Mouse (Mus musculus): Measurements from ENCODE around the gene Rgs13. TPM values are rescaled to one million over a fixed set of nuclear protein-coding genes. Genes with fewer than 3 reads are reported as not detected.

Gene Rgs13
- polyA plus RNA-seq, 1 experiment from 2014 or later = 4.7 TPM

DNA sequence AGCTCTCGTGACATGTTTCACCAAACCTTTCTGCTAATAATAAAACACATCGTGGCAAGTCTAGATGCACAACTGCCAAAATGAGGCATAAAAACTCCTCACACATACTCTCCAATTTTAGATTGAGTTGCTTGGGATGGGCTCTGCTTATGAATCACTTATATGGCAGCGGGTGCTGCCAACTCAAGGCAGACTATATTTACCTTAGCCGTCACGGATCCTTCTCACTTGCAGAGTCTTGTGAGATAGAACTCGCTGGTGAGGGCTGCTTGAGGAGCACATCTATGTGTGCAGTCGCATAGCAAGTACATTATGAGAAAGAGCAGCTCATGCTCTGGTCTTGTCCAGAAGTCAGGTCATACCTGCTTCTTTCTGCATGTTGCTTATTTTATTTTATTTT lies 49.2 kb downstream of the Rgs13 start:
- ATAC-seq (ENCODE audit: low FRiP score) (no peak), DNase-seq (ENCODE audit: low spot score, missing footprints) (no peak)
- Histone ChIP-seq H3K27ac (ENCODE audit: low read depth, low read length) (no peak overlapping the region), H3K9me3 (ENCODE audit: control insufficient read depth, low read length) (no peaks in the 10 kb centered on the region), H3K4me3 (ENCODE audit: low read depth, low read length) (no peak overlapping the region), H3K27me3 (ENCODE audit: control insufficient read depth, insufficient read depth, low read length) (no peaks in the 10 kb centered on the region), H3K4me1 (ENCODE audit: control insufficient read depth, insufficient read depth, low read length) (no peaks in the 10 kb centered on the region), H3K36me3 (ENCODE audit: control insufficient read depth, insufficient read depth, low read length) (no peaks in the 10 kb centered on the region), H3K4me2 (no peak overlapping the region), H3K9ac (ENCODE audit: low read length) (no peak overlapping the region)
- WGBS = 89% methylated on average over 7 of the region's 7 CpGs

DNA sequence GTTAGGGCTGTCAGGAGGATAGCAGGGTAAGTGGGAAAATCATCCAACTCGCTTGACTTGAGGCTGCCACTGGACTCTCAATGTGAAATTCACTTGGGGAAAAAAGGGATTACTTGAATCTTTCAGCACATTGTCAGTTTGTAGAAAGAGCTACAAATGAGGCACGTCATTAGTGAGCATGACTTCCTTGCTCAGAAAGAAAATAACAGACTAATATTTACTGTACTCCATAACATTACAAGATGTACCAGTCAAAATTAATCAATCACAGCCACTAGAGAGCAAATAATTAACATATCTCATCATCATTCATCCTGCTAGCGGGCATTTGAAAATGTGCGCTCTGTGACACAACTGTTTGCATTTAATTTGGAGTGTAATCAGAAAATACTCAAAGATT lies 57.1 kb downstream of the Rgs13 start:
- ATAC-seq (ENCODE audit: low FRiP score) = no peak
- 83% methylated on average over 4 of the region's 4 CpGs for WGBS

DNA sequence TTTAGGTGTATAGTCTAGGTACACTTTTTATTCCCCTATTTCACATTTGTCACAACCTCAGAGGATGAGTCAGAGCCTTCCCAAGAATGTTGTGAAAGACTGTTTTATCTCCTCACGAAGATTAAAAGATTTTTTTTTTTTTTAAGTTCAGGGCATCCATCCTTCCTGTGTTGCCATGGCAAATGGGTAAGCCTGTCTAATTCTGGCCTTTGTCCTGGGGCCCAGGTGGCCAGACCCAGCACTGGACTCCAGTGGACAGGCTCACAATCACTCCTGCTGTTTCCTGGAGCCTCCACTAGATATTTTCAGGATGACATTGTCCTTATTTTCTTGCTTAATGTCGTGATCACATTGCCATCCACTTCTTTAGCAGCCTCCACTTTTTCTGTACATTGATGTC lies 57.7 kb downstream of the Rgs13 start:
- H3K27ac ChIP-seq (ENCODE audit: low read depth, low read length) = no peak overlapping the region
- no peaks in the 10 kb centered on the region for H3K27me3 ChIP-seq (ENCODE audit: control insufficient read depth, insufficient read depth, low read length)
- ATAC-seq (ENCODE audit: low FRiP score) (no peak), DNase-seq (ENCODE audit: low spot score, missing footprints) (no peak)
- no peak overlapping the region for H3K4me2 ChIP-seq
- H3K9me3 ChIP-seq (ENCODE audit: control insufficient read depth, low read length) = no peaks in the 10 kb centered on the region
- H3K4me3 ChIP-seq (ENCODE audit: low read depth, low read length) = no peak overlapping the region
- H3K36me3 ChIP-seq (ENCODE audit: control insufficient read depth, insufficient read depth, low read length) = no peaks in the 10 kb centered on the region
- no peak overlapping the region for H3K9ac ChIP-seq (ENCODE audit: low read length)
- no peaks in the 10 kb centered on the region; the same call in 1 of the 2 replicates for H3K4me1 ChIP-seq (ENCODE audit: control insufficient read depth, insufficient read depth, low read length)
- 25% methylated on average over 2 of the region's 2 CpGs for WGBS

More for the DNA sequence above, 57.1 kb downstream of the Rgs13 start:
- no peaks in the 10 kb centered on the region for H3K27me3 ChIP-seq (ENCODE audit: control insufficient read depth, insufficient read depth, low read length)
- DNase-seq (ENCODE audit: low spot score, missing footprints) = no peak
- H3K27ac ChIP-seq (ENCODE audit: low read depth, low read length) = no peak overlapping the region
- no peak overlapping the region for H3K4me2 ChIP-seq
- no peak overlapping the region for H3K9ac ChIP-seq (ENCODE audit: low read length)
- H3K4me3 ChIP-seq (ENCODE audit: low read depth, low read length) = no peak overlapping the region
- no peaks in the 10 kb centered on the region; the same call in 1 of the 2 replicates for H3K4me1 ChIP-seq (ENCODE audit: control insufficient read depth, insufficient read depth, low read length)
- no peaks in the 10 kb centered on the region for H3K36me3 ChIP-seq (ENCODE audit: control insufficient read depth, insufficient read depth, low read length)
- H3K9me3 ChIP-seq (ENCODE audit: control insufficient read depth, low read length) = no peaks in the 10 kb centered on the region

DNA sequence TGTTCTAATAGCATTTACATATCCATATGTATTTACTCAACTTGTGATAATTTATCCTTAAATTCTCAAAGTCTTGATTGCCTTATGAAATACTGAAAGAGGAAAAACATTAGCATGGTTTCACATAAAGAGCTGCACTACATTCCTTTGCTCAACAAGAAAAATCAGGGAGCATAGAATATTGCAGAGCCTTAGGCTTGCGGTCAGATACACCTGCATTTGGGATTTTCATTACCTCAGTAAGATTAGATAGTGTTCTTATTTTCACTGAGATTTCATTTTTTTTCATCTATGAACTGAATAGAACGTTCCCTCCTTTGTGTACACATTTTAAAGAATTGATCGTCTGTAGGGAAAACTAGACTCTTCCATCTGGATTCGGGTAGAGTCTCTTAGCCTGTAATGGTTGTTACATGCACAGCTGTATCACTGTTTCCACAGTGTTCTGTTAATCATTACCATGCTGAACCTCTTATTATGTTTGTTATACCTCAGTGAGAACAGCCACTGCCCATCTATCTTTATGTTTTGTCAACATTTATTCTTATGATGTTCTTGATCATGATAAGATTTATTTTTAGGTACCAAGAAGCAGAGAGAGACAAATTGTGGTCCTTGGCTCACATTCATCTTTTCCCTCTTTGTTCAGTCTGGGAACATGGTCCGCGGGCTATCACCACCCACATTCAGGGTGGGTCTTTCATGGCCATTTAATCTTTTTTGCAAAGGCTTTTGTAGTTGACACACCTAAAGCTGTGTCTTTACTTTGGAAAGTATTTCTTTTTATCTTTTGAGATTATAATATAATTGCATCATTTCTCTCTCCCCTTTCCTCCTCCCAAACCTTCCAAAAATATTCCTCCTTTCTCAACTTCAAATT lies 61.1 kb downstream of the Rgs13 start:
- H3K9ac ChIP-seq (ENCODE audit: low read length) = no peak overlapping the region

DNA sequence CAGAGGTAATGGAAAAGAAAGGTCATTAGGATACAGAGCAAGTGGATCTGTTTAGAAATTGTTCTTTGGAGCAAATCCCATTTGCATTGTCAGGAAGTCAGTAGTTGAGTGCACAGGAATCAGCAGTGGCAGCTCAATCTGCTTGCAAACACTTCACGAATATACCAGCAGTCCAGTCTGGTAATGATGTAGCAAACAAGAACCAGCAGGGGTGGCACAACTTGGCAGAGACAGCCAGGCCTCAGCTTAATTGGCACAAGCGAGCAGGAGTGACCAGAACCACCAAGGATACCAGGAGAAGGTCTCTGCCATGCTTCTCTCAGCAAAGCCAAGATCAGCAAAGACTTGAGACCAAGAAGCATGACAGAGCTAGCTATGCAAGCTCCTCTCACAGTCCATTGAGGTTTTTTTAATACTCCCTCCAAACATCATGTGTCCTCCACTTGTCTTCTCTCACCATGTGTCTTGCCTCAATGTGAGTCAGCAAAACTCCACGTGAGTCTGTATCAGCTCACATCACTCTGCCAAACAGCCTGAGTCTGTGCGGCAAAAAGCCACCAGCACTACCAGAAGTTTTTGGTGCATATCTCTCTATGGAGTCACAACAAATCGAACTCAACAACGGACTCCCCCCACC lies 63.6 kb downstream of the Rgs13 start:
- Histone ChIP-seq H3K4me2 (no peak overlapping the region), H3K9ac (ENCODE audit: low read length) (no peak overlapping the region), H3K9me3 (ENCODE audit: control insufficient read depth, low read length) (no peaks in the 10 kb centered on the region), H3K36me3 (ENCODE audit: control insufficient read depth, insufficient read depth, low read length) (no peaks in the 10 kb centered on the region), H3K27me3 (ENCODE audit: control insufficient read depth, insufficient read depth, low read length) (no peaks in the 10 kb centered on the region), H3K4me3 (ENCODE audit: low read depth, low read length) (no peak overlapping the region), H3K27ac (ENCODE audit: low read depth, low read length) (no peak overlapping the region), H3K4me1 (ENCODE audit: control insufficient read depth, insufficient read depth, low read length) (no peaks in the 10 kb centered on the region)
- DNase-seq (ENCODE audit: low spot score, missing footprints) = no peak
- WGBS = 80% methylated on average over 6 of the region's 6 CpGs
- no peak for ATAC-seq (ENCODE audit: low FRiP score)

More for the DNA sequence above, 61.1 kb downstream of the Rgs13 start:
- DNase-seq (ENCODE audit: low spot score, missing footprints) = no peak
- Histone ChIP-seq H3K27me3 (ENCODE audit: control insufficient read depth, insufficient read depth, low read length) (no peaks in the 10 kb centered on the region), H3K4me3 (ENCODE audit: low read depth, low read length) (no peak overlapping the region), H3K4me2 (no peak overlapping the region), H3K27ac (ENCODE audit: low read depth, low read length) (no peak overlapping the region), H3K9me3 (ENCODE audit: control insufficient read depth, low read length) (no peaks in the 10 kb centered on the region), H3K36me3 (ENCODE audit: control insufficient read depth, insufficient read depth, low read length) (no peaks in the 10 kb centered on the region), H3K4me1 (ENCODE audit: control insufficient read depth, insufficient read depth, low read length) (no peaks in the 10 kb centered on the region; the same call in 1 of the 2 replicates)
- WGBS = 88% methylated on average over 6 of the region's 6 CpGs
- ATAC-seq (ENCODE audit: low FRiP score) = no peak

DNA sequence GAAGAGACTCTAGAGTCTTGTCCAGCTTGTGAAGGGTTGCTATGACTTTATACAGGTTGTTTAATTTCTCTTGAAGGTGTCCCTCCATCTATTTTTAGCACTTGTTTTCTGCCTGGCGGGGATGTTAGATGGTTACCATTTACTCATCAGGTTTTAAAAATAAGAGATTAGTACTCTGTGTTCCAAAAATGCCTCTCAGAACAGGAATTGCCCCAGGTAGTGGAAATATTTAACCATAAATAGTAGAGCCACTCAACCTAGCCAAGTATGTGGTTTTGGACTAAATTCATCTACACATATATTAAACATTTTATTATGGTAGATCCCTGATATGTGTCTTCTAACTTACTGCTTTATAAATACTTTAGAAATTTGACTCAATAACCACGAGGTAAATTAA lies 64.2 kb downstream of the Rgs13 start:
- DNase-seq (ENCODE audit: low spot score, missing footprints) (no peak), ATAC-seq (ENCODE audit: low FRiP score) (no peak)
- Histone ChIP-seq H3K27ac (ENCODE audit: low read depth, low read length) (no peak overlapping the region), H3K36me3 (ENCODE audit: control insufficient read depth, insufficient read depth, low read length) (no peaks in the 10 kb centered on the region), H3K9ac (ENCODE audit: low read length) (no peak overlapping the region), H3K27me3 (ENCODE audit: control insufficient read depth, insufficient read depth, low read length) (no peaks in the 10 kb centered on the region), H3K4me3 (ENCODE audit: low read depth, low read length) (no peak overlapping the region), H3K4me2 (no peak overlapping the region), H3K4me1 (ENCODE audit: control insufficient read depth, insufficient read depth, low read length) (no peaks in the 10 kb centered on the region), H3K9me3 (ENCODE audit: control insufficient read depth, low read length) (no peaks in the 10 kb centered on the region)
- 83% methylated on average over 2 of the region's 2 CpGs for WGBS

DNA sequence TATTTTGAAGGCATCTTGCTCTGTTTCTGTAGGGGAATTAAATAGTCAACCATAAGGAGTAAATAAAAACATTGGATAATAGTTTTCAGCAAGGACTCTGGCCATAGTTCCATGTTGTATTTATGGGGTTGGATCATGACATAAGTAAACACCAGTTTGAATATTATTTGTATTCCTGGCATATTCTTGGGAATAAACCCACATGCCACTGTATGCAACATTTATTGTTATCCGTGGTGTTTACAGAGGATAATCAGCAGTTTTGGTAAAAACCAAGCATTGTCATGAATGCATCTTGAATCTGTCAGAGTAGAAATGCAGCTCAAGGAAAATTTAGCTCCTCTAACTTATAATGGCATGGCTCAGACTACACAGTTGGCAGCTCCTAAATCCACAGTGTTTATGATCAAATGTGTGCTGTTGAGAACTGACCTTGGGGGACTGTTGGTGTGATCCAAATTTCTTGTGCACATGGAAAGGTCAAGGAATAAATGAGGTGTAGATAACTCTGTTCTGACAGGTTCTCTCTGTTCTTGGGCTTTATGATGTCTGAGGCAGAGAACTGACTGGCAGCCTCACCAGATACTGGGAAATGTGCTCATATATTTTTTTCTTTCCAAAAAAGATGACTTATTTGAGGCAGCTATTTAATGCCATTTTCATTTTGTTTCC lies 78.4 kb downstream of the Rgs13 start:
- no peaks in the 10 kb centered on the region for H3K27me3 ChIP-seq (ENCODE audit: control insufficient read depth, insufficient read depth, low read length)
- no peak for DNase-seq (ENCODE audit: low spot score, missing footprints)
- no peak overlapping the region for H3K4me2 ChIP-seq
- no peaks in the 10 kb centered on the region for H3K36me3 ChIP-seq (ENCODE audit: control insufficient read depth, insufficient read depth, low read length)
- no peak overlapping the region for H3K9ac ChIP-seq (ENCODE audit: low read length)
- H3K4me3 ChIP-seq (ENCODE audit: low read depth, low read length) = no peak overlapping the region
- H3K27ac ChIP-seq (ENCODE audit: low read depth, low read length) = no peak overlapping the region
- no peak for ATAC-seq (ENCODE audit: low FRiP score)
- no peaks in the 10 kb centered on the region for H3K9me3 ChIP-seq (ENCODE audit: control insufficient read depth, low read length)
- H3K4me1 ChIP-seq (ENCODE audit: control insufficient read depth, insufficient read depth, low read length) = no peaks in the 10 kb centered on the region
- WGBS = 89% methylated on average over 1 of the region's 1 CpGs

DNA sequence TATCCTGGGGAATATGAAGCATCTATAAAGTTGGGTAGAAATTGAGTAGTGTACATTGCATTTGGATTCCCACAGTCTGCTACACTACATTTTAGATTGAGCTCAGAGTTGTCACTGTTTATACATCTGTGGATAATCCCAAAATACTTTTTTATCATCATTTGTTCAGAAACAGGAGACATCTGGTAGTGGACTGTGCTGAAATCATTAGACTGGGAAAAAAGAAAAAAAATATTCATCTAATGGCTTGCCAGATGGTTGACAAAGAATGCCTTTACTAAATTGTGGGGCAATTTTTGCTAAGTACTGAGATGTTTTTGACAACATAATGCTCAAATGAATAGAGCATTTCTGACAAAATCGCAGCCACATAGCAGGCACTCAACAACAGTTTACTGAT lies 86.8 kb downstream of the Rgs13 start:
- DNase-seq (ENCODE audit: low spot score, missing footprints) (no peak), ATAC-seq (ENCODE audit: low FRiP score) (no peak)
- Histone ChIP-seq H3K4me3 (ENCODE audit: low read depth, low read length) (no peak overlapping the region), H3K27ac (ENCODE audit: low read depth, low read length) (no peak overlapping the region), H3K9me3 (ENCODE audit: control insufficient read depth, low read length) (no peaks in the 10 kb centered on the region), H3K4me1 (ENCODE audit: control insufficient read depth, insufficient read depth, low read length) (no peaks in the 10 kb centered on the region), H3K27me3 (ENCODE audit: control insufficient read depth, insufficient read depth, low read length) (no peaks in the 10 kb centered on the region), H3K4me2 (no peak overlapping the region), H3K9ac (ENCODE audit: low read length) (no peak overlapping the region), H3K36me3 (ENCODE audit: control insufficient read depth, insufficient read depth, low read length) (no peaks in the 10 kb centered on the region)
- 93% methylated on average over 1 of the region's 1 CpGs for WGBS

Data from midbrain, embryonic 11.5 days (tissue).